Mouse (Mus musculus) limb, embryonic 14.5 days (tissue): ENCODE measurements around the gene Calcr. TPM values are rescaled to one million over a fixed set of nuclear protein-coding genes. Genes with fewer than 3 reads are reported as not detected.
"Not testable (repeated sequence)": the region's sequence is repeated elsewhere in the genome, so short reads cannot be mapped to it uniquely, and the experiment has no call there.

ENCODE experiments used
- ATAC-seq: fragments of 200-750 bp; cut with Nextera tagmentation; 2 replicates; pipeline ENCODE4 v1.8.0; 2017; ENCODE audit warnings: low read depth, moderate number of reproducible peaks, moderate TSS enrichment; ENCODE audit not compliant: low FRiP score
- DNase-seq: peaks from one replicate; pipeline ENCODE4 v3.0.0-alpha.2; 2015; ENCODE audit warnings: low spot score
- H3K27ac ChIP-seq: fragments of 300-500 bp; sonication (generic); replicated peaks from 2 replicates; pipeline ENCODE4 v1.5.1; 2014; ENCODE audit warnings: low read depth, mild to moderate bottlenecking, low read length, moderate library complexity, mixed read lengths
- H3K27me3 ChIP-seq: fragments of 300-500 bp; sonication (generic); 2 replicates; pipeline ENCODE4 v1.6.1; 2014; ENCODE audit warnings: low read length, mixed read lengths; ENCODE audit not compliant: control insufficient read depth, insufficient read depth
- H3K36me3 ChIP-seq: fragments of 300-500 bp; sonication (generic); 2 replicates; pipeline ENCODE4 v1.6.1; 2014; ENCODE audit warnings: mild to moderate bottlenecking, low read length, moderate library complexity, mixed read lengths; ENCODE audit not compliant: control insufficient read depth, insufficient read depth
- H3K4me1 ChIP-seq: fragments of 300-500 bp; sonication (generic); 2 replicates; pipeline ENCODE4 v1.6.1; 2014; ENCODE audit warnings: antibody characterized with exemption, low read length, mixed read lengths; ENCODE audit not compliant: control insufficient read depth, insufficient read depth
- H3K4me2 ChIP-seq: fragments of 300-500 bp; sonication (generic); replicated peaks from 2 replicates; pipeline ENCODE4 v1.6.1; 2014; ENCODE audit warnings: low read depth, mild to moderate bottlenecking, low read length, moderate library complexity; ENCODE audit not compliant: severe bottlenecking
- H3K4me3 ChIP-seq: fragments of 300-500 bp; sonication (generic); replicated peaks from 2 replicates; pipeline ENCODE4 v1.5.1; 2014; ENCODE audit warnings: low read length
- H3K9ac ChIP-seq: fragments of 300-500 bp; sonication (generic); 2 replicates; pipeline ENCODE4 v1.6.1; 2014; ENCODE audit warnings: mild to moderate bottlenecking, low read depth, low read length, moderate library complexity; ENCODE audit not compliant: severe bottlenecking
- H3K9me3 ChIP-seq: fragments of 300-500 bp; sonication (generic); 2 replicates; pipeline ENCODE4 v1.6.1; 2016; ENCODE audit warnings: low read length; ENCODE audit not compliant: control insufficient read depth
- POLR2A ChIP-seq: fragments of 200-500 bp; IDR thresholded peaks from 2 replicates; pipeline ENCODE4 v1.8.0; 2012; ENCODE audit warnings: inconsistent platforms, mild to moderate bottlenecking, moderate library complexity, borderline replicate concordance; ENCODE audit not compliant: insufficient read depth, insufficient read length; ENCODE audit errors: extremely low read depth
- WGBS: fragments of 180-500 bp; shearing (Covaris S2); extraction: QIAGEN DNeasy Blood & Tissue Kit; methylation state at CpG from one replicate; pipeline ENCODE4 v1.1.7; 2014; 5-methylcytosine and 5-hydroxymethylcytosine counted together
- microRNA counts: library from miRNA; unstranded; fragments of <30 nt; microRNA quantifications from one replicate; lab custom pipeline; 2016
- microRNA-seq: library from miRNA; unstranded; fragments of <30 nt; microRNA quantifications from one replicate; pipeline ENCODE4, GENCODE M21; 2016
- polyA plus RNA-seq, 2 experiments: library from polyadenylated mRNA; depleted of rRNA in 1 of 2; stranded (reverse) in 1 of 2; unstranded in 1 of 2; fragments of >200 nt; fragmentation: Nextera tagmentation in 1 of 2; extraction: Ambion mirVana in 1 of 2; gene quantifications; 2 replicates each; pipeline versions ENCODE4 v1.2.1 to v1.2.3; 2012 to 2014

Calcr gene
- polyA plus RNA-seq, 2 experiments = 0.07 to 0.28 TPM

- H3K36me3 ChIP-seq = no peaks in the 10 kb centered on the region
- TF ChIP-seq POLR2A = no peak
- no peaks in the 10 kb centered on the region for H3K27me3 ChIP-seq
- no peaks in the 10 kb centered on the region for H3K9me3 ChIP-seq
- ATAC-seq = no peak
- H3K4me2 ChIP-seq = no peak overlapping the region
- no peak overlapping the region for H3K9ac ChIP-seq
- H3K27ac ChIP-seq = no peak overlapping the region
- 84% methylated on average over 2 of the region's 2 CpGs for WGBS
- H3K4me1 ChIP-seq = no peaks in the 10 kb centered on the region
- no peak for DNase-seq
- H3K4me3 ChIP-seq = no peak overlapping the region
Measured at GRCm38 (mm10) chr6:3677806-3678205, 86.7 kb downstream of the Calcr start.

GRCm38 (mm10) chr6:3671941-3672340 is 92.6 kb downstream of the Calcr start:
- not testable (repeated sequence) for H3K36me3 ChIP-seq, ATAC-seq
- WGBS = 88% methylated on average over 4 of the region's 4 CpGs

GRCm38 (mm10) chr6:3664147-3664716 is 100.3 kb downstream of the Calcr start:
- no peak for TF ChIP-seq POLR2A

More at GRCm38 (mm10) chr6:3671941-3672340, 92.6 kb downstream of the Calcr start:
- H3K27me3 ChIP-seq, DNase-seq, H3K4me1 ChIP-seq, H3K4me3 ChIP-seq, H3K9me3 ChIP-seq, H3K9ac ChIP-seq, H3K27ac ChIP-seq, H3K4me2 ChIP-seq: not testable (repeated sequence)

GRCm38 (mm10) chr6:3658405-3658804 is 106.1 kb downstream of the Calcr start:
- H3K4me3 ChIP-seq = no peak overlapping the region
- no peaks in the 10 kb centered on the region for H3K4me1 ChIP-seq
- no peaks in the 10 kb centered on the region for H3K27me3 ChIP-seq
- H3K4me2 ChIP-seq = no peak overlapping the region
- no peaks in the 10 kb centered on the region for H3K36me3 ChIP-seq
- H3K9ac ChIP-seq = no peak overlapping the region
- H3K9me3 ChIP-seq = no peaks in the 10 kb centered on the region
- 87% methylated on average over 4 of the region's 4 CpGs for WGBS
- ATAC-seq = no peak
- no peak overlapping the region for H3K27ac ChIP-seq
- DNase-seq = no peak
- no peak for TF ChIP-seq POLR2A

More at GRCm38 (mm10) chr6:3664147-3664716, 100.3 kb downstream of the Calcr start:
- Histone ChIP-seq H3K4me1 (no peaks in the 10 kb centered on the region), H3K9ac (no peak overlapping the region), H3K27me3 (no peaks in the 10 kb centered on the region), H3K36me3 (no peaks in the 10 kb centered on the region), H3K4me3 (no peak overlapping the region), H3K27ac (no peak overlapping the region), H3K9me3 (no peaks in the 10 kb centered on the region), H3K4me2 (no peak overlapping the region)
- ATAC-seq (no peak), DNase-seq (no peak)
- WGBS = 68% methylated on average over 10 of the region's 10 CpGs

MicroRNAs within 50 kb of the gene (microRNA counts, 519-probe panel; counts per million panel counts)
- not detected for microRNA mmu-miR-489 (lab: Ali Mortazavi, UCI)
- not detected for microRNA mmu-miR-653 (lab: Ali Mortazavi, UCI)

Small RNA genes within 50 kb of the gene (microRNA-seq; reads per million reads assigned to microRNA genes)
- gene Mir489 = not detected
- 0.69 reads per million for gene Mir653

Other genes starting within 250 kb of the Calcr start
- gene Tfpi2, start 224.2 kb upstream of the Calcr start, polyA plus RNA-seq (2012; rRNA removed) = 1.7 and 1.9 TPM in 2 replicates
- gene Tfpi2, start 224.2 kb upstream of the Calcr start, polyA plus RNA-seq (2014; fragmentation: Nextera tagmentation; extraction: Ambion mirVana) = 2.3 and 2.6 TPM in 2 replicates
- gene Gngt1, start 229.1 kb upstream of the Calcr start, polyA plus RNA-seq (2012; rRNA removed) = not detected in 2 replicates
- gene Gngt1, start 229.1 kb upstream of the Calcr start, polyA plus RNA-seq (2014; fragmentation: Nextera tagmentation; extraction: Ambion mirVana) = not detected in 2 replicates
- 21.8 and 32.3 TPM in 2 replicates for gene Gng11, start 239.2 kb upstream of the Calcr start, polyA plus RNA-seq (2012; rRNA removed)
- 79.3 and 83.4 TPM in 2 replicates for gene Gng11, start 239.2 kb upstream of the Calcr start, polyA plus RNA-seq (2014; fragmentation: Nextera tagmentation; extraction: Ambion mirVana)